Mouse (Mus musculus) retina, postnatal 7 days (tissue): ENCODE data around the gene Fgfr1op.
A peak's percentile ranks its signal among the peaks of the same experiment; 100 is the strongest.
"Not testable (repeated sequence)": the region's sequence is repeated elsewhere in the genome, so short reads cannot be mapped to it uniquely, and the experiment has no call there.

ENCODE experiments used
- DNase-seq: peaks from one replicate; pipeline ENCODE4 v3.0.0-alpha.2; 2012; ENCODE audit warnings: low read depth, low spot score

The Fgfr1op gene

GRCm38 (mm10) chr17:8167436-8167835, 2.1 kb downstream of the Fgfr1op start:
- not testable (repeated sequence) for DNase-seq

GRCm38 (mm10) chr17:8170331-8170730, 5.0 kb downstream of the Fgfr1op start:
- DNase-seq, result no peak

- no peak for DNase-seq
These were observed 5.8 kb downstream of the Fgfr1op start for GRCm38 (mm10) chr17:8171081-8171480.

GRCm38 (mm10) chr17:8177090-8177489, 11.8 kb downstream of the Fgfr1op start:
- DNase-seq, result no peak

- DNase-seq, result no peak
These were observed 18.5 kb downstream of the Fgfr1op start for GRCm38 (mm10) chr17:8183815-8184214.

GRCm38 (mm10) chr17:8184217-8184616, 18.9 kb downstream of the Fgfr1op start:
- DNase-seq, result no peak

- DNase-seq, result no peak
These were observed 28.4 kb downstream of the Fgfr1op start for GRCm38 (mm10) chr17:8193678-8194077.

GRCm38 (mm10) chr17:8195685-8196376, 30.5 kb downstream of the Fgfr1op start:
- no peak for DNase-seq

GRCm38 (mm10) chr17:8197652-8198051, 32.4 kb downstream of the Fgfr1op start:
- peak; percentile 4 for DNase-seq

GRCm38 (mm10) chr17:8199067-8199935, 34.0 kb downstream of the Fgfr1op start:
- no peak for DNase-seq

- DNase-seq, result no peak
These were observed 34.6 kb downstream of the Fgfr1op start for GRCm38 (mm10) chr17:8199936-8200330.

GRCm38 (mm10) chr17:8203487-8203886, 38.2 kb downstream of the Fgfr1op start:
- DNase-seq, result no peak

GRCm38 (mm10) chr17:8205221-8205631, 39.9 kb downstream of the Fgfr1op start:
- not testable (repeated sequence) for DNase-seq

- no peak for DNase-seq
These were observed 41.4 kb downstream of the Fgfr1op start for GRCm38 (mm10) chr17:8206691-8207090.

- no peak for DNase-seq
These were observed 44.4 kb downstream of the Fgfr1op start for GRCm38 (mm10) chr17:8209696-8210095.

- DNase-seq, result no peak
These were observed 44.9 kb downstream of the Fgfr1op start for GRCm38 (mm10) chr17:8210170-8210569.

- no peak for DNase-seq
These were observed 45.4 kb downstream of the Fgfr1op start for GRCm38 (mm10) chr17:8210675-8211074.

- DNase-seq, result no peak
These were observed 46.1 kb downstream of the Fgfr1op start for GRCm38 (mm10) chr17:8211399-8211798.

- DNase-seq, result no peak
These were observed 49.1 kb downstream of the Fgfr1op start for GRCm38 (mm10) chr17:8214369-8214768.

GRCm38 (mm10) chr17:8215016-8215745, 49.9 kb downstream of the Fgfr1op start:
- DNase-seq, result no peak

- no peak for DNase-seq
These were observed 57.9 kb downstream of the Fgfr1op start for GRCm38 (mm10) chr17:8223225-8223624.

- DNase-seq, result no peak
These were observed 58.8 kb downstream of the Fgfr1op start for GRCm38 (mm10) chr17:8224072-8224471.
